ENCODE assay signal across 8 mouse cellular contexts in genomic region chr5:89881425-89881824, GRCm38 (mm10). TPM values are rescaled to one million over a fixed set of nuclear protein-coding genes. Genes with fewer than 3 reads are reported as not detected.
DNase-seq lines count a peak whose midpoint lies in the region; ATAC-seq and TF ChIP-seq lines count a peak whose summit lies in the region.

No protein-coding gene starts in this region.

- no peak for TF ChIP-seq EP300 in heart, adult 2 months (IDR thresholded peaks at IDR 0.05; ENCODE audit: insufficient read depth, low read depth, low read length)
- no peak for TF ChIP-seq EP300 in liver, postnatal 0 days (IDR thresholded peaks at IDR 0.05; ENCODE audit: low read depth)

- H3K27ac ChIP-seq in heart, adult 2 months, result no peak overlapping the region
- H3K27ac ChIP-seq in cortical plate, adult 2 months (ENCODE audit: insufficient read depth, low read length), result no peak overlapping the region
- no peak overlapping the region for H3K27ac ChIP-seq in hindbrain, embryonic 14.5 days
- no peak overlapping the region for H3K27ac ChIP-seq in liver, postnatal 0 days (ENCODE audit: low read depth)

- no peaks in the 10 kb centered on the region for H3K36me3 ChIP-seq in heart, adult 2 months (ENCODE audit: control insufficient read depth, insufficient read depth, low read length)
- no peaks in the 10 kb centered on the region for H3K36me3 ChIP-seq in hindbrain, embryonic 14.5 days (replicated peaks; ENCODE audit: control insufficient read depth, insufficient read depth)
- H3K36me3 ChIP-seq in liver, postnatal 0 days (replicated peaks; ENCODE audit: insufficient read depth, low read length), result no peaks in the 10 kb centered on the region

- ATAC-seq in hindbrain, embryonic 14.5 days (ENCODE audit: low FRiP score), result no peak
- no peak for ATAC-seq in liver, postnatal 0 days
- no peak for ATAC-seq in cerebellum, adult (ENCODE audit: insufficient number of reproducible peaks, low FRiP score, low TSS enrichment)

- no peaks in the 10 kb centered on the region for H3K79me2 ChIP-seq in heart, adult 2 months (replicated peaks; ENCODE audit: control insufficient read depth, insufficient read depth, low read length)

- 43% methylated on average over 4 of the region's 4 CpGs for WGBS in heart, adult 2 months
- WGBS in hindbrain, embryonic 14.5 days, result 53% methylated on average over 4 of the region's 4 CpGs
- WGBS in liver, postnatal 0 days (ENCODE audit: insufficient replicate concordance), result 47% methylated on average over 4 of the region's 4 CpGs

- H3K9ac ChIP-seq in heart, adult 2 months (ENCODE audit: low read depth, low read length), result 0 out of 2 replicates have a peak overlapping the region, but pooled peaks have one; percentile 19
- H3K9ac ChIP-seq in hindbrain, embryonic 14.5 days, result no peak overlapping the region
- H3K9ac ChIP-seq in liver, postnatal 0 days (replicated peaks), result no peak overlapping the region

- no peak for TF ChIP-seq CTCF in heart, adult 2 months (IDR thresholded peaks at IDR 0.05)
- no peak for TF ChIP-seq CTCF in cortical plate, adult 2 months (IDR thresholded peaks at IDR 0.05; ENCODE audit: extremely low read depth, insufficient read depth, low read length)
- no peak for TF ChIP-seq CTCF in liver, postnatal 0 days (IDR thresholded peaks at IDR 0.05; ENCODE audit: low read depth)

- intact Hi-C loops in heart, adult 2 months (cut with DNase I), result loop anchor here (5.0 kb wide), 1 partner anchor 39 kb away; no protein-coding TSS in a partner anchor
- intact Hi-C loops in gastrocnemius, postnatal 14 days (cut with DNase I; ENCODE audit: low total_unique reads), result no loop called here

- H3K4me1 ChIP-seq in heart, adult 2 months (ENCODE audit: control insufficient read depth, insufficient read depth, low read length), result no peaks in the 10 kb centered on the region
- H3K4me1 ChIP-seq in cortical plate, adult 2 months (ENCODE audit: control insufficient read depth, insufficient read depth, low read length), result no peaks in the 10 kb centered on the region; the same call in 1 of the 2 replicates
- peaks cover 6% of the 10 kb centered on the region; the same call in 1 of the 2 replicates for H3K4me1 ChIP-seq in hindbrain, embryonic 14.5 days (replicated peaks; ENCODE audit: control insufficient read depth, insufficient read depth, low read length)
- peaks cover 6% of the 10 kb centered on the region for H3K4me1 ChIP-seq in liver, postnatal 0 days (ENCODE audit: insufficient read depth)

- no peak for TF ChIP-seq POLR2A in heart, adult 2 months (IDR thresholded peaks at IDR 0.05; ENCODE audit: insufficient read depth, low read depth, low read length)
- TF ChIP-seq POLR2A in cortical plate, adult 2 months (IDR thresholded peaks at IDR 0.05; ENCODE audit: extremely low read depth, insufficient read depth, low read length), result no peak

- H3K4me2 ChIP-seq in hindbrain, embryonic 14.5 days (replicated peaks), result peak overlapping the region; percentile 98
- peak overlapping the region; percentile 98 for H3K4me2 ChIP-seq in liver, postnatal 0 days (ENCODE audit: low read depth, low read length)

- no peak overlapping the region for H3K4me3 ChIP-seq in heart, adult 2 months
- peak overlapping the region; percentile 96; the same call in 1 of the 2 replicates for H3K4me3 ChIP-seq in cortical plate, adult 2 months (ENCODE audit: insufficient read depth, low read length)
- peak overlapping the region; percentile 83; the same call in 1 of the 2 replicates for H3K4me3 ChIP-seq in hindbrain, embryonic 14.5 days (replicated peaks; ENCODE audit: low read length)
- H3K4me3 ChIP-seq in liver, postnatal 0 days (ENCODE audit: low read depth, low read length), result no peak overlapping the region

- DNase-seq in heart, adult 2 months, result no peak
- DNase-seq in heart, adult 8-10 months (ENCODE audit: low spot score), result no peak
- DNase-seq in hindbrain, embryonic 14.5 days (ENCODE audit: low spot score), result no peak
- DNase-seq in liver, postnatal 0 days, result no peak
- DNase-seq in gastrocnemius, postnatal 14 days, result no peak
- no peak for DNase-seq in right cerebral cortex, adult 2 months (ENCODE audit: low spot score in 2 of 2)

- H3K9me3 ChIP-seq in hindbrain, embryonic 14.5 days (ENCODE audit: control insufficient read depth, low read length), result no peaks in the 10 kb centered on the region
- no peaks in the 10 kb centered on the region for H3K9me3 ChIP-seq in liver, postnatal 0 days (ENCODE audit: low read length)

- H3K27me3 ChIP-seq in heart, adult 2 months (ENCODE audit: control insufficient read depth, insufficient read depth, low read length), result no peaks in the 10 kb centered on the region
- 0 out of 2 replicates have a peak, but pooled peaks cover 5% of the 10 kb centered on the region for H3K27me3 ChIP-seq in hindbrain, embryonic 14.5 days (ENCODE audit: control insufficient read depth, insufficient read depth, low read length)
- H3K27me3 ChIP-seq in liver, postnatal 0 days (ENCODE audit: insufficient read depth, low read length), result 0 out of 2 replicates have a peak, but pooled peaks cover 4% of the 10 kb centered on the region

RNA-seq across cellular contexts. Expression of gene Adamts3, which starts 1.7 kb away (rescaled TPM):
- total RNA-seq in heart, adult 2 months (2021), result 1 to 10 TPM; 4.3 to 5.3 TPM
- polyA plus RNA-seq in heart, adult 2 months (2012; rRNA removed), result 1.9 and 5.5 TPM in 2 replicates
- 1 to 10 TPM; 2.5 to 5.1 (median 3.3) TPM for total RNA-seq in heart, adult 8-10 months (2022)
- 7.3 and 8.7 TPM in 2 replicates for polyA plus RNA-seq in cortical plate, adult 2 months (2012; rRNA removed)
- 7.6 and 7.7 TPM in 2 replicates for polyA plus RNA-seq in hindbrain, embryonic 14.5 days (2014; fragmentation: Nextera tagmentation; extraction: Ambion mirVana)
- polyA plus RNA-seq in liver, postnatal 0 days (2015; fragmentation: Nextera tagmentation; extraction: Ambion mirVana), result 0.46 and 0.51 TPM in 2 replicates
- 1 to 10 TPM; 3.5 to 4.0 TPM for total RNA-seq in gastrocnemius, postnatal 14 days (2021)

Comparison
In these comparisons a context has a peak if more than half of its experiments do, and no peak if none do; other contexts are left out.
1. H3K4me3 ChIP-seq: peak in cortical plate, adult 2 months (single experiment) and hindbrain, embryonic 14.5 days (single experiment); none in heart, adult 2 months (single experiment) and liver, postnatal 0 days (single experiment).